Mouse (Mus musculus) heart, embryonic 10.5 days (tissue): ENCODE measurements around the gene Supt20. TPM values are rescaled to one million over a fixed set of nuclear protein-coding genes. Genes with fewer than 3 reads are reported as not detected.
A peak's percentile ranks its signal among the peaks of the same experiment; 100 is the strongest.

ENCODE experiments used
- DNase-seq: peaks from one replicate; pipeline ENCODE4 v3.0.0-alpha.2; 2017; ENCODE audit warnings: low spot score
- H3K27ac ChIP-seq: fragments of 300-500 bp; sonication (generic); 2 replicates; pipeline ENCODE4 v1.5.1; 2016; ENCODE audit warnings: mild to moderate bottlenecking
- H3K27me3 ChIP-seq: fragments of 300-500 bp; sonication (generic); 2 replicates; pipeline ENCODE4 v1.6.1; 2016; ENCODE audit warnings: mild to moderate bottlenecking; ENCODE audit not compliant: poor library complexity, insufficient read depth, severe bottlenecking
- H3K36me3 ChIP-seq: fragments of 300-500 bp; sonication (generic); 2 replicates; pipeline ENCODE4 v1.6.1; 2016; ENCODE audit warnings: mild to moderate bottlenecking, moderate library complexity
- H3K4me1 ChIP-seq: fragments of 300-500 bp; sonication (generic); 2 replicates; pipeline ENCODE4 v1.6.1; 2016; ENCODE audit warnings: mild to moderate bottlenecking
- H3K4me3 ChIP-seq: fragments of 300-500 bp; sonication (generic); 2 replicates; pipeline ENCODE4 v1.5.1; 2016; ENCODE audit warnings: mild to moderate bottlenecking, moderate library complexity
- H3K9me3 ChIP-seq: fragments of 300-500 bp; sonication (generic); 2 replicates; pipeline ENCODE4 v1.6.1; 2016; ENCODE audit warnings: mild to moderate bottlenecking, moderate library complexity
- WGBS: fragments of 180-500 bp; shearing (Covaris S2); methylation state at CpG from one replicate; pipeline ENCODE4 v1.1.7; 2016; 5-methylcytosine and 5-hydroxymethylcytosine counted together
- polyA plus RNA-seq: library from polyadenylated mRNA; unstranded; fragments of >200 nt; fragmentation: Nextera tagmentation; extraction: Ambion mirVana; gene quantifications from 2 replicates; pipeline ENCODE4 v1.2.1, GENCODE M21; 2016

Supt20 gene
- 77.3 and 91.8 TPM in 2 replicates for polyA plus RNA-seq

- Histone ChIP-seq H3K36me3 (peaks cover 27% of the 10 kb centered on the region), H3K27me3 (no peaks in the 10 kb centered on the region), H3K4me1 (no peaks in the 10 kb centered on the region), H3K4me3 (peak within 1 kb of the TSS; percentile 84), H3K9me3 (no peaks in the 10 kb centered on the region), H3K27ac (peak within 1 kb of the TSS; percentile 94)
- DNase-seq = peak; percentile 98
- 1% methylated on average over 65 of the region's 65 CpGs for WGBS
These were observed at the start of gene Supt20 for GRCm38 (mm10) chr3:54692202-54693055. Gene Supt20, plus strand, starts transcription at chr3:54692807.

- WGBS = 96% methylated on average over 1 of the region's 1 CpGs
- no peak for DNase-seq
- H3K9me3 ChIP-seq = no peaks in the 10 kb centered on the region
- no peak overlapping the region for H3K4me3 ChIP-seq
- H3K27me3 ChIP-seq = no peaks in the 10 kb centered on the region
- H3K36me3 ChIP-seq = no peaks in the 10 kb centered on the region
- no peaks in the 10 kb centered on the region for H3K4me1 ChIP-seq
- no peak overlapping the region for H3K27ac ChIP-seq
These were observed 49.8 kb upstream of the Supt20 start for GRCm38 (mm10) chr3:54642851-54643250.

- DNase-seq = no peak
- 71% methylated on average over 2 of the region's 2 CpGs for WGBS
- H3K4me3 ChIP-seq = no peak overlapping the region
- no peaks in the 10 kb centered on the region for H3K27me3 ChIP-seq
- H3K27ac ChIP-seq = no peak overlapping the region
- no peaks in the 10 kb centered on the region for H3K36me3 ChIP-seq
- no peaks in the 10 kb centered on the region for H3K9me3 ChIP-seq
- H3K4me1 ChIP-seq = no peaks in the 10 kb centered on the region
These were observed 45.0 kb upstream of the Supt20 start for GRCm38 (mm10) chr3:54647583-54647982.

- H3K36me3 ChIP-seq = no peaks in the 10 kb centered on the region
- 86% methylated on average over 4 of the region's 4 CpGs for WGBS
- DNase-seq = peak; percentile 10
These were observed 41.0 kb upstream of the Supt20 start for GRCm38 (mm10) chr3:54651576-54651975.

DNA sequence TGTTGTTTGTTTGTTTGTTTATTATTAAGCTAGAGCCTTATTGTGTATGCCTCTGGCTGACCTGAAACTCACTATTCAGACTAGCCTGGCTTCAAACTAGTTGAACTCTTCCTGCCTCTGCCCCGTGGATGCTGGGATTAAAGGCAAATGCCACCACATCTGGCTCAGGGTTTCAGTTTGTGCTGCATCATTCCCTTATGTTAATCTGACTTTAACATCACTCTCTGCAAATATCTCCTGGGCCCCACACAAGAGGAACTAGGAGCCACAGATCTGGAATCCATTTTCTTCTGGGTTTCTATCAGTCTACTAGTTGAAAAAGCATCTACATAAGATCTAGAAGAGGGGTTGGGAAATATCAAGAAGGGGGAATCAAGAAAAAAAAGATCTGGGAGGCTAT, 38.4 kb upstream of the Supt20 start:
- DNase-seq = peak; percentile 41
- Histone ChIP-seq H3K27me3 (no peaks in the 10 kb centered on the region), H3K36me3 (no peaks in the 10 kb centered on the region), H3K27ac (no peak overlapping the region), H3K4me1 (no peaks in the 10 kb centered on the region), H3K4me3 (no peak overlapping the region), H3K9me3 (0 out of 2 replicates have a peak, but pooled peaks cover under 1% of the 10 kb centered on the region)
- 81% methylated on average over 1 of the region's 1 CpGs for WGBS

More at GRCm38 (mm10) chr3:54651576-54651975, 41.0 kb upstream of the Supt20 start:
- Histone ChIP-seq H3K9me3 (no peaks in the 10 kb centered on the region), H3K27me3 (no peaks in the 10 kb centered on the region), H3K4me3 (no peak overlapping the region), H3K27ac (no peak overlapping the region), H3K4me1 (no peaks in the 10 kb centered on the region)

DNA sequence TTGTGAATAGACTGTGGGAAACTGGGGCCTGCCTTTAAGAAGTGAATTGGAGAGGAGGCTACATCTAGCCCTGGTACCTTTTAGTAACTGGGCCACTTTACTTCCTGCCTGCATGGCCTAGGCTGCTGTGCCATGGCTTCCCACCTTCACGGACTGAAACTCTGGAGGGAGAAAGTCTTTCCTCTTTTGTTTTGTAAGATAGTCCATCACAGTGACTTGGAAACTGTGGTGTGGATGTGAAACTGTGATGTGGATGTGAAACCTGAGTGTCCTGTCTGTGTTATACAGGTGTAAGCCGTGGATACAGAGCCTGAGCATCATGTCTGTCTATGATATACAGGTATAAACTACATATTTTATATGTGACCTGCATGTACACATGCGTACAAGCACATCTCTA, 35.5 kb upstream of the Supt20 start:
- Histone ChIP-seq H3K27ac (no peak overlapping the region), H3K4me3 (no peak overlapping the region), H3K27me3 (no peaks in the 10 kb centered on the region), H3K36me3 (no peaks in the 10 kb centered on the region), H3K4me1 (no peaks in the 10 kb centered on the region), H3K9me3 (0 out of 2 replicates have a peak, but pooled peaks cover 4% of the 10 kb centered on the region)
- WGBS = 75% methylated on average over 3 of the region's 3 CpGs
- DNase-seq = peak; percentile 16

DNA sequence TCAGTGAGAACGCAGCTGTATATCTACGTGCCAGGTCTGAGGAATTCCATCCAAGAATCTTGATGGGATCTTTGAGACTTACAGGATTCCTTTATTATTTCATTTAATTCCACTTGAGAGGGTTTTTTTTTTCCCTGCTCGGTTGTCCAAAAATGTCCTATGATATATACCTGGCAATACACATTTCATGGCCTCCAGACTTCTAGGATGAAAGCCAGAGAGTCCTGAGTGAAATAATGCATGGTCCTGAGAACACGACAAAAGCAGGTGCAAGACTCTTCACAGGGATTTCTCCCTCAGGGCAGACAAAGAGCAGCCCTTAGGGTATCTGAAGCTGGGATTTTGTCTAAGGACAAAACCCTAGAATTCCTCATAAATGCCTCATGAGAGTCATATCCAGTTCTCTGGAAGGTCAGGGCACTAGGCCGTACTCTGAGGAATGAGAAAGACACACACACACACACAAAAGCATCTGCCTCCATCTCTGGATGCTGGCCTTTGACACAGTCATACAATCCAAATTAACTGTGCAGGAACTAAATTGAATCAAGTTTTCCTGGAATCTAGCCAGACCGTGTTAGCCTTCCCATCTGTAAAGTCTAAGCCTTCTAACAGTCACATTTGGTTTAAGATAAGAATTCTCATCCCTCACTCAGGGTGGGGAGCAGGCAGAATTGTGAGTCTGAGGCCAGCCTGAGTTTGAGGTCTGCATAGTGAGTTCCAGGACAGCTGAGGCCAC, 34.5 kb upstream of the Supt20 start:
- no peaks in the 10 kb centered on the region for H3K27me3 ChIP-seq
- no peak overlapping the region for H3K27ac ChIP-seq
- no peak overlapping the region for H3K4me3 ChIP-seq
- peak; percentile 50 for DNase-seq
- H3K36me3 ChIP-seq = no peaks in the 10 kb centered on the region
- WGBS = 69% methylated on average over 6 of the region's 6 CpGs
- H3K9me3 ChIP-seq = 0 out of 2 replicates have a peak, but pooled peaks cover 4% of the 10 kb centered on the region
- no peaks in the 10 kb centered on the region for H3K4me1 ChIP-seq

DNA sequence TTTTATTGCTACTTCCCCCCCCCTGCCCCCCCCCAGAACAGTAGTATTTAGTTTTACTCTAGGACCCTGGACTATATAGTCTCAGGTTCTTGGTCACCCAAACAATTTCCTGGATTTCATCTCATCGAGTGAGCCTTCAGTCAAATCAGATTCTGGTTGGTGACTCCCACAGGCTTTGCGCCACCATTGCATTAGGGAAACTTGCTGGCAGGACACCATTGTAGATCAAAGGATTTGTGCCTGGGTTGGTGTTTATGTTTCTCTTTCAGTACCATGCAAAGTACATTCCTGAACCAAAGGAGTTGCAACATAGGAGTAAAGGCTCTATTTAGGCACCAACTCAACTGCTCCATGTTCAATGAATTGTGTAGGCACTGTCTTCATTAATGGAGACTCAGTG, 32.9 kb upstream of the Supt20 start:
- Histone ChIP-seq H3K36me3 (no peaks in the 10 kb centered on the region), H3K27ac (no peak overlapping the region), H3K4me3 (no peak overlapping the region), H3K27me3 (no peaks in the 10 kb centered on the region), H3K4me1 (no peaks in the 10 kb centered on the region), H3K9me3 (0 out of 2 replicates have a peak, but pooled peaks cover 4% of the 10 kb centered on the region)
- peak; percentile 39 for DNase-seq
- 87% methylated on average over 2 of the region's 2 CpGs for WGBS

- 59% methylated on average over 5 of the region's 5 CpGs for WGBS
- no peaks in the 10 kb centered on the region for H3K4me1 ChIP-seq
- 0 out of 2 replicates have a peak, but pooled peaks cover 4% of the 10 kb centered on the region for H3K9me3 ChIP-seq
- no peaks in the 10 kb centered on the region for H3K27me3 ChIP-seq
- DNase-seq = no peak
- no peaks in the 10 kb centered on the region for H3K36me3 ChIP-seq
- no peak overlapping the region for H3K27ac ChIP-seq
- no peak overlapping the region for H3K4me3 ChIP-seq
These were observed 30.2 kb upstream of the Supt20 start for GRCm38 (mm10) chr3:54662411-54662810.

GRCm38 (mm10) chr3:54668141-54668540, 24.5 kb upstream of the Supt20 start:
- DNase-seq = no peak
- Histone ChIP-seq H3K36me3 (no peaks in the 10 kb centered on the region), H3K4me3 (no peak overlapping the region), H3K4me1 (no peaks in the 10 kb centered on the region), H3K27me3 (no peaks in the 10 kb centered on the region), H3K9me3 (no peaks in the 10 kb centered on the region), H3K27ac (no peak overlapping the region)
- WGBS = 83% methylated on average over 3 of the region's 3 CpGs

GRCm38 (mm10) chr3:54668722-54669121, 23.9 kb upstream of the Supt20 start:
- Histone ChIP-seq H3K36me3 (no peaks in the 10 kb centered on the region), H3K27ac (no peak overlapping the region), H3K9me3 (no peaks in the 10 kb centered on the region), H3K4me1 (no peaks in the 10 kb centered on the region), H3K4me3 (no peak overlapping the region), H3K27me3 (no peaks in the 10 kb centered on the region)
- 79% methylated on average over 6 of the region's 6 CpGs for WGBS
- DNase-seq = peak; percentile 16

GRCm38 (mm10) chr3:54669559-54669958, 23.0 kb upstream of the Supt20 start:
- 72% methylated on average over 6 of the region's 6 CpGs for WGBS
- Histone ChIP-seq H3K4me3 (no peak overlapping the region), H3K36me3 (no peaks in the 10 kb centered on the region), H3K4me1 (no peaks in the 10 kb centered on the region), H3K9me3 (no peaks in the 10 kb centered on the region), H3K27ac (no peak overlapping the region), H3K27me3 (no peaks in the 10 kb centered on the region)
- DNase-seq = peak; percentile 41

DNA sequence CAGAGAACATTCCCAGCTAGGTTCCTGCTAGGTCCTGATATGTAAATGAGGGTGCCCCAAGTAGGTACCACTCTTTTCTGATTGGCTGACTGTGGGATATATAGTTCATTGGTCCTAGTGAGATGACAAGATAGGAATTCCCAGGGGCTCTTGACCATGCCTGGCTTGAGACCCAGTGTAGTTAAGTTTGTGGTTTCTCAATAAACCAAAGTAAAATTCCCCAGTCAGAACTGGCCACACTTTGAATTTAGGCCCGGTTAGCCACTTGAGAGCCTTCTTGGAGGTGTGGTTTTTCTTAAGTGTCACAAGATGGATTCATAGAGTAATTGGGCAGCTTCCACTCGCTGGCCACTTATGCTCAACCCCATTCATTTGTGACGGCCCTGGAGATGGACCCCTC, 20.5 kb upstream of the Supt20 start:
- Histone ChIP-seq H3K9me3 (no peaks in the 10 kb centered on the region), H3K36me3 (no peaks in the 10 kb centered on the region), H3K27ac (no peak overlapping the region), H3K4me3 (no peak overlapping the region), H3K4me1 (no peaks in the 10 kb centered on the region), H3K27me3 (no peaks in the 10 kb centered on the region)
- WGBS = 72% methylated on average over 3 of the region's 3 CpGs
- DNase-seq = peak; percentile 47
